Mouse (Mus musculus) ES-Bruce4 (cell line): ENCODE data around the gene Ms4a7.

Source experiments
- CTCF ChIP-seq: IDR thresholded peaks from one replicate; pipeline ENCODE4 v1.8.1; 2011; ENCODE audit warnings: low read depth, low read length
- POLR2A ChIP-seq: IDR thresholded peaks from one replicate; pipeline ENCODE4 v1.8.1; 2011; ENCODE audit warnings: low read length; ENCODE audit not compliant: insufficient read depth

DNA sequence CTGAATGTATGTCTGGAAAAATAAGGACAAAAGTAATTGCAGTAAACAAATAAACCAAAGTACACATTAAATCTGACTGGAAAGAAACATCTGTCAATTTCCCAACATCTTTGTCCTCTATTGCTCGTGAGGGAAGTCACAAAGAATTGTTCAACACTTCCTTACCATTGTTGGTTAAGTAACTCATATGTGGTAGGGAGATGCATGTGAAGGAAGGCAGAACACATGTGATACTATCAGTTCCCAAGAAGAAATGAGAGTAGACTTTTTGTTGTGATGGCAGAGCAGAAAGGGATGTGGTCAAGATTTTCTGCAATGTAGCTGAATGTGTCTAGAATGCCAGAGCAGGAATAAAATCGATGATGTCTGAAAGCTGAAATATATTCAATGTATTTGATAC lies 40.5 kb upstream of the Ms4a7 start:
- TF ChIP-seq POLR2A (no peak), CTCF (no peak)
